Mouse (Mus musculus) myocyte (in vitro differentiated cells): ENCODE data around the gene Fkbp6.

Experiments used
- MYOD1 ChIP-seq, 3 experiments: IDR thresholded peaks; one replicate each; pipeline ENCODE4 v1.6.1; 2011; ENCODE audit warnings: control low read depth in 2 of 3, low read depth in 2 of 3, mild to moderate bottlenecking in 2 of 3, moderate library complexity in 1 of 3; ENCODE audit not compliant: insufficient read length in 2 of 3, control insufficient read depth in 1 of 3
- POLR2A ChIP-seq: IDR thresholded peaks from one replicate; pipeline ENCODE4 v1.6.1; 2011; ENCODE audit warnings: low read depth, mild to moderate bottlenecking, control low read depth, moderate library complexity; ENCODE audit not compliant: insufficient read length

- TF ChIP-seq POLR2A (no peak), MYOD1 (IDR thresholded peaks at IDR 0.05; ENCODE audit: control insufficient read depth in 1 of 3, insufficient read length in 2 of 3, low read depth in 2 of 3) (no peak)
These were observed 19.6 kb downstream of the Fkbp6 start for GRCm38 (mm10) chr5:135330201-135330600.
